Mouse (Mus musculus): Measurements from ENCODE around the gene Gm12169. TPM values are rescaled to one million over a fixed set of nuclear protein-coding genes. Genes with fewer than 3 reads are reported as not detected.

Gm12169 gene
- polyA plus RNA-seq, 1 experiment = not detected

DNA sequence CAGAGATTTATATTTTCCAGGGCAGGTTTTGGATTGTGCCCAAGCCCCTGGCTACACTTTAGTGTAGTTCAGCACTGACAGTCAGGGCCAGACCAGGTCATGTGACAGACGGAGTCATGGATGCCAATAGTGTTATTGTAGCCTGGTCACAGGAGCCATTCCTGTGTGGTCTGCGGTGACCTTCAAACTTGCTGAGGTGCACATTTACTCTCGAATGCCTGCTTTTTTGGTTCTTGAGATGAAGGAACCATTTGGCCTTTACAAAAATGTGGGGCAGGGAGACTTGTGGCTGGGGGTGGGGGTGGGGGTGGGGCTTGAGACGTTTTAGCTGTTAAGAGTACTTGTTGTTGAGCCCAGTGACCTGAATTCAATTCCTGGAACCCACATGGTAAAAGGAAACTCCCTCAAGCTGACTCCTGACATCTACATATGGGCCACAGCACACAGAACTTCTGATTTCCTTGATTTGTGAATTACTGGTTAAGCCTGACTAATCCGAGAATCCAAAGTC is 54.8 kb downstream of the Gm12169 start:
- H3K4me3 ChIP-seq = no peak overlapping the region
- H3K27me3 ChIP-seq (ENCODE audit: control insufficient read depth, insufficient read depth, insufficient read length) = no peaks in the 10 kb centered on the region
- H3K79me2 ChIP-seq (ENCODE audit: control insufficient read depth, insufficient read depth) = no peaks in the 10 kb centered on the region
- H3K36me3 ChIP-seq (ENCODE audit: control insufficient read depth, insufficient read depth) = no peaks in the 10 kb centered on the region
- TF ChIP-seq MYOG (IDR thresholded peaks at IDR 0.05; ENCODE audit: control insufficient read depth in 1 of 3, insufficient read depth in 1 of 3, insufficient read length in 2 of 3, low read depth in 2 of 3) = no peak
- no peak for TF ChIP-seq REST (IDR thresholded peaks at IDR 0.05; ENCODE audit: insufficient read depth, insufficient read length)
- no peak for TF ChIP-seq TCF12 (IDR thresholded peaks at IDR 0.05; ENCODE audit: insufficient read depth, poor library complexity, severe bottlenecking)
- TF ChIP-seq SRF (IDR thresholded peaks at IDR 0.05; ENCODE audit: control insufficient read depth, insufficient read length, low read depth) = no peak
- TF ChIP-seq MAX (IDR thresholded peaks at IDR 0.05; ENCODE audit: low read depth) = no peak
- TF ChIP-seq TCF3 (IDR thresholded peaks at IDR 0.05; ENCODE audit: insufficient read length, low read depth) = no peak
- TF ChIP-seq POLR2A (IDR thresholded peaks at IDR 0.05; ENCODE audit: insufficient read length, low read depth) = no peak
- no peak for TF ChIP-seq MYOD1 (IDR thresholded peaks at IDR 0.05; ENCODE audit: control insufficient read depth in 1 of 3, insufficient read length in 2 of 3, low read depth in 2 of 3)
- TF ChIP-seq E2F4 (IDR thresholded peaks at IDR 0.05; ENCODE audit: insufficient read depth) = no peak
- no peak for TF ChIP-seq USF1 (IDR thresholded peaks at IDR 0.05; ENCODE audit: low read depth)
- H3K4me2 ChIP-seq (ENCODE audit: low read depth) = no peak overlapping the region
- no peak overlapping the region for H3ac ChIP-seq (ENCODE audit: control insufficient read depth, insufficient read length)

DNA sequence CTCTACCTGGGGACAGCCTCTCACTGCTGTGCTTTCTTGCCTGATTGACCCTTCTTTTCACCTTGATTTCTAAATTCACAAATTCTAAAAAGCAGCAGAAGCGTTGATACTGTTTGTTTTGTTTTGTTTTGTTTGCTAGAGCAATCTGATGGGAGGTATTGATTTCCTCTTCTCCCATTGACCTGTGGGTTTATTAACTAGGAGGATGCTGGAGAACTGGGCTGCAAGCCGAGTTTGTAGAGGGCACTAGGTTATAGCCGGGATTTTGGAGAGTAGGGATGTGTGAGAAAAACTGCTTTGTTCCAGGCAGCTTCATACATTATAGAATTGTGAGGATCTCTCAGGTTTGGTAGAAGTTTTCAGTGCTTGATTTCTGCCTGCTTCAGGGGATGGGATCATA is 56.4 kb downstream of the Gm12169 start:
- no peak overlapping the region for H3ac ChIP-seq (ENCODE audit: control insufficient read depth, insufficient read length)
- H3K79me2 ChIP-seq (ENCODE audit: control insufficient read depth, insufficient read depth) = no peaks in the 10 kb centered on the region
- no peak overlapping the region for H3K4me2 ChIP-seq (ENCODE audit: low read depth)
- no peaks in the 10 kb centered on the region for H3K36me3 ChIP-seq (ENCODE audit: control insufficient read depth, insufficient read depth)
- no peaks in the 10 kb centered on the region for H3K27me3 ChIP-seq (ENCODE audit: control insufficient read depth, insufficient read depth, insufficient read length)
- no peak overlapping the region for H3K4me3 ChIP-seq
- TF ChIP-seq CEBPB (IDR thresholded peaks at IDR 0.05; ENCODE audit: insufficient read depth, poor library complexity, severe bottlenecking) (no peak), REST (IDR thresholded peaks at IDR 0.05; ENCODE audit: insufficient read depth, insufficient read length) (no peak), TCF12 (IDR thresholded peaks at IDR 0.05; ENCODE audit: insufficient read depth, poor library complexity, severe bottlenecking) (no peak), POLR2A (IDR thresholded peaks at IDR 0.05; ENCODE audit: insufficient read length, low read depth) (no peak), TCF3 (IDR thresholded peaks at IDR 0.05; ENCODE audit: insufficient read length, low read depth) (no peak), POLR2AphosphoS2 (IDR thresholded peaks at IDR 0.05; ENCODE audit: insufficient read length, low read depth) (no peak), USF1 (IDR thresholded peaks at IDR 0.05; ENCODE audit: low read depth) (no peak), E2F4 (IDR thresholded peaks at IDR 0.05; ENCODE audit: insufficient read depth) (no peak)

DNA sequence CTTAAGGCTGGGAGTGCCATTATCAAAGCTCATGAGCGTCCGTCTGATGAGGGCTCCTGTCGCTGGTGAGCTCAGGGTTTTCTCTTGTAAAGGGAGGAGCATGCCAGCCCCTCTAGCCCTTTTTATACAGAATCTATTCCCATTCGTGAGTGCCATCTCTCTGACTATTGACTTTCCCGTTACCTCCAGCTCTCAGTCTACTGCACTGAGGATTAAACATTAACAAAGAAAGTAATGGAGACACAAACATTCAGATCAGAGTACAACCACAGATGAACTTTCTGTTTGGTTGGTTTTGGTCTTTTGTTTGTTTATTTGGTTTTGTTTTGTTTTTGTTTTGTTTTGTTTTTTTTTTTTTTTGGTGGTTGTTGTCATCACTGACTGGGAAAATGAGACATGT is 58.7 kb downstream of the Gm12169 start:
- Histone ChIP-seq H3K4me3 (no peak overlapping the region), H3K27me3 (ENCODE audit: control insufficient read depth, insufficient read depth, insufficient read length) (no peaks in the 10 kb centered on the region), H3K36me3 (ENCODE audit: control insufficient read depth, insufficient read depth) (no peaks in the 10 kb centered on the region), H3ac (ENCODE audit: control insufficient read depth, insufficient read length) (no peak overlapping the region), H3K4me2 (ENCODE audit: low read depth) (no peak overlapping the region), H3K79me2 (ENCODE audit: control insufficient read depth, insufficient read depth) (no peaks in the 10 kb centered on the region)
- TF ChIP-seq CEBPB (IDR thresholded peaks at IDR 0.05; ENCODE audit: insufficient read depth, poor library complexity, severe bottlenecking) (no peak), E2F4 (IDR thresholded peaks at IDR 0.05; ENCODE audit: insufficient read depth) (no peak), USF1 (IDR thresholded peaks at IDR 0.05; ENCODE audit: low read depth) (no peak), POLR2AphosphoS2 (IDR thresholded peaks at IDR 0.05; ENCODE audit: insufficient read length, low read depth) (no peak), SRF (IDR thresholded peaks at IDR 0.05; ENCODE audit: control insufficient read depth, insufficient read length, low read depth) (no peak), REST (IDR thresholded peaks at IDR 0.05; ENCODE audit: insufficient read depth, insufficient read length) (no peak), MYOD1 (IDR thresholded peaks at IDR 0.05; ENCODE audit: control insufficient read depth in 1 of 3, insufficient read length in 2 of 3, low read depth in 2 of 3) (no peak)

Other genes starting within 250 kb of the Gm12169 start
- 16.9 TPM for gene Cyfip2, start 211.4 kb upstream of the Gm12169 start, polyA plus RNA-seq (2012; fragmentation: generic; extraction: Trizol)
- gene Itk, start 134.7 kb upstream of the Gm12169 start, polyA plus RNA-seq (2012; fragmentation: generic; extraction: Trizol) = 0.01 TPM
- gene Fam71b, start 127.7 kb upstream of the Gm12169 start, polyA plus RNA-seq (2012; fragmentation: generic; extraction: Trizol) = 2.3 TPM
- 33.1 TPM for gene Med7, start 87.3 kb upstream of the Gm12169 start, polyA plus RNA-seq (2012; fragmentation: generic; extraction: Trizol)
- 0.55 TPM for gene Havcr2, start 69.3 kb upstream of the Gm12169 start, polyA plus RNA-seq (2012; fragmentation: generic; extraction: Trizol)
- not detected for gene BC053393, start 47.3 kb downstream of the Gm12169 start, polyA plus RNA-seq (2012; fragmentation: generic; extraction: Trizol)
- not detected for gene Dppa1, start 105.0 kb downstream of the Gm12169 start, polyA plus RNA-seq (2012; fragmentation: generic; extraction: Trizol)
- not detected for gene Timd2, start 182.8 kb downstream of the Gm12169 start, polyA plus RNA-seq (2012; fragmentation: generic; extraction: Trizol)
- not detected for gene Havcr1, start 210.9 kb downstream of the Gm12169 start, polyA plus RNA-seq (2012; fragmentation: generic; extraction: Trizol)

Data from myocyte (in vitro differentiated cells).